Mouse (Mus musculus) ES-Bruce4 (cell line): ENCODE data around the gene Asic4. TPM values are rescaled to one million over a fixed set of nuclear protein-coding genes. Genes with fewer than 3 reads are reported as not detected.

Experiments used
- H3K27ac ChIP-seq: 2 replicates; pipeline ENCODE4 v1.5.1; 2012; ENCODE audit warnings: low read length, inconsistent platforms; ENCODE audit not compliant: insufficient read depth
- H3K27me3 ChIP-seq: 2 replicates; pipeline ENCODE4 v1.6.1; 2012; ENCODE audit warnings: mild to moderate bottlenecking, low read length, inconsistent platforms; ENCODE audit not compliant: control insufficient read depth, poor library complexity, insufficient read depth, severe bottlenecking
- H3K36me3 ChIP-seq: 2 replicates; pipeline ENCODE4 v1.6.1; 2012; ENCODE audit warnings: inconsistent platforms, mild to moderate bottlenecking, low read length, moderate library complexity; ENCODE audit not compliant: control insufficient read depth, poor library complexity, insufficient read depth, severe bottlenecking
- H3K4me1 ChIP-seq: one replicate; pipeline ENCODE4 v1.8.1; 2011; ENCODE audit warnings: low read length; ENCODE audit not compliant: control insufficient read depth, insufficient read depth
- H3K4me3 ChIP-seq: 2 replicates; pipeline ENCODE4 v1.5.1; 2011; ENCODE audit warnings: low read depth, mild to moderate bottlenecking, low read length
- H3K9ac ChIP-seq: 2 replicates; pipeline ENCODE4 v1.6.1; 2012; ENCODE audit warnings: low read depth, mild to moderate bottlenecking, inconsistent platforms; ENCODE audit not compliant: poor library complexity, severe bottlenecking
- H3K9me3 ChIP-seq: replicated peaks from 2 replicates; pipeline ENCODE4 v1.6.1; 2012; ENCODE audit warnings: mild to moderate bottlenecking, low read length, inconsistent platforms; ENCODE audit not compliant: control insufficient read depth, poor library complexity, insufficient read depth, severe bottlenecking
- CTCF ChIP-seq: IDR thresholded peaks from one replicate; pipeline ENCODE4 v1.8.1; 2011; ENCODE audit warnings: low read depth, low read length
- EP300 ChIP-seq: IDR thresholded peaks from 2 replicates; pipeline ENCODE4 v1.6.1; 2011; ENCODE audit warnings: low read depth, low read length; ENCODE audit not compliant: insufficient read depth
- POLR2A ChIP-seq: IDR thresholded peaks from one replicate; pipeline ENCODE4 v1.8.1; 2011; ENCODE audit warnings: low read length; ENCODE audit not compliant: insufficient read depth
- polyA plus RNA-seq: library from polyadenylated mRNA; stranded (reverse); fragments of >200 nt; gene quantifications from 2 replicates; pipeline ENCODE4 v1.2.4, GENCODE M21; 2011; ENCODE audit warnings: low read depth; ENCODE audit not compliant: missing spikeins, insufficient read depth, insufficient read length

The Asic4 gene
- polyA plus RNA-seq, 1 experiment = not detected

DNA sequence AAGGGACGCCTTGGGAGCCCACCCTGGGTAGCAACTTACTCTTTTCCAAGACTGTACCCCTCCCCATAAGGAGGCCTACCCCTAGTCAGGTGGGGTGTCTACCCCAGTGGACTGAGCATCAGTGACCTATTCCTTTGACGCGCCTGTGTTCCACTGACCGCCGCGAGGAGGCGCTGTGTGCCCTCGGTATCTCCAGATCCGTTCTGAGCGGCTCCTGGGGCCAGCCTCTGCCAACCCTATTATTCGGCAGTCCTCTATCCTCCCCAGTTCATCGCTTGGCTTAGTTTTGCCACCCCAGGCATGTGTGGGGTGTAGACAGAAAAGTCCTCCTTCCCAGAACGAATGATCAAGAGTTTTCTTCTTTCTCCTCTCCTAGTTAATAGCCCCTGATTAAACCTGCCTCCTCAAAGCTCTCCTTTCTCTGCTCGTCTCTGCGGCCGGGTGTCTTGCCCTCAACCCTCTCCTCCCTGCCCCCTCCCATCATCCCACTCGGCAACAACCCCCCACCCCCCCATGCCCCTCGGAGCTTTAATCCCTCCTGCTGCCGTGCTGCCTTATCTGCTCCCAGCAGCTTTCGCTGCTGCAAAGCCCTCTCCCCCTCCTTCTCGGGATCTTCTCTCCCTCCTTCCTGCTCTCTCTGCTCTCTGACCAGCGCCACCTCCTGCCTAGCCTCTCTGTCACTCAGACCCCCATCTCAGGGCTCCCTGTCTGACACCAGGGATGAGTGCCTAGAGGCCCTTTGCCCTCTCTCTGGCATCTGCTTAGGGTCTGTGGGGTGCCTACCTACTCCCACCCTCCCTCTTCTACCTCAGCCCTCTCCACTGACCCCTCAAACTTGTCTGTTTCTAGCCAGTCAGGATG lies 4.3 kb upstream of the Asic4 start:
- H3K4me3 ChIP-seq = no peak overlapping the region
- H3K4me1 ChIP-seq = peaks cover 8% of the 10 kb centered on the region
- no peaks in the 10 kb centered on the region for H3K36me3 ChIP-seq
- H3K27me3 ChIP-seq = no peaks in the 10 kb centered on the region
- no peak for TF ChIP-seq POLR2A
- TF ChIP-seq CTCF = peak; percentile 92
- 0 out of 2 replicates have a peak, but pooled peaks have one; percentile 23 for TF ChIP-seq EP300
- H3K27ac ChIP-seq = no peak overlapping the region
- 0 out of 2 replicates have a peak overlapping the region, but pooled peaks have one; percentile 21 for H3K9ac ChIP-seq
- no peaks in the 10 kb centered on the region for H3K9me3 ChIP-seq

DNA sequence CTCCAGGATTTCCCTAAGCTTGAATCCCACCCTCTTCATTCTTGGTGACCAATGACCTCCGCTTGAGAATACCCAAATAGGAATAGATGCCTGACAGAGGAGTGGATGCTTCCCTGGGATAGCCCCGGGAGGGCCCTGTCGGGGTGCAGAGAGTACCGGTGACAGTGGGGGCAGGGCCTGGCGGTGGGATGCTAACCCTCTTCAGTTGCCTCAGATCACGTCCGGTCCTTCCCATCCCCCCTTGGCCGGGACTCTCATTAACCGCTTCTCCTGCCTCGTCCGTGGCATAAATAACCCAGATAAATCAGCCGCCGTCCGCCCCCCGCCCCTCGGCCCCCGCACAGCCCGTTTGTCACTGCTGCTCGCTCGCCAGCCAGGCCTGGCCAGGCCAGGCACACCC lies 3.6 kb upstream of the Asic4 start:
- no peaks in the 10 kb centered on the region for H3K36me3 ChIP-seq
- no peaks in the 10 kb centered on the region for H3K27me3 ChIP-seq
- no peak overlapping the region for H3K9ac ChIP-seq
- H3K4me3 ChIP-seq = no peak overlapping the region
- no peaks in the 10 kb centered on the region for H3K9me3 ChIP-seq
- no peak overlapping the region for H3K27ac ChIP-seq
- TF ChIP-seq POLR2A (no peak), EP300 (no peak), CTCF (no peak)
- peaks cover 8% of the 10 kb centered on the region for H3K4me1 ChIP-seq

DNA sequence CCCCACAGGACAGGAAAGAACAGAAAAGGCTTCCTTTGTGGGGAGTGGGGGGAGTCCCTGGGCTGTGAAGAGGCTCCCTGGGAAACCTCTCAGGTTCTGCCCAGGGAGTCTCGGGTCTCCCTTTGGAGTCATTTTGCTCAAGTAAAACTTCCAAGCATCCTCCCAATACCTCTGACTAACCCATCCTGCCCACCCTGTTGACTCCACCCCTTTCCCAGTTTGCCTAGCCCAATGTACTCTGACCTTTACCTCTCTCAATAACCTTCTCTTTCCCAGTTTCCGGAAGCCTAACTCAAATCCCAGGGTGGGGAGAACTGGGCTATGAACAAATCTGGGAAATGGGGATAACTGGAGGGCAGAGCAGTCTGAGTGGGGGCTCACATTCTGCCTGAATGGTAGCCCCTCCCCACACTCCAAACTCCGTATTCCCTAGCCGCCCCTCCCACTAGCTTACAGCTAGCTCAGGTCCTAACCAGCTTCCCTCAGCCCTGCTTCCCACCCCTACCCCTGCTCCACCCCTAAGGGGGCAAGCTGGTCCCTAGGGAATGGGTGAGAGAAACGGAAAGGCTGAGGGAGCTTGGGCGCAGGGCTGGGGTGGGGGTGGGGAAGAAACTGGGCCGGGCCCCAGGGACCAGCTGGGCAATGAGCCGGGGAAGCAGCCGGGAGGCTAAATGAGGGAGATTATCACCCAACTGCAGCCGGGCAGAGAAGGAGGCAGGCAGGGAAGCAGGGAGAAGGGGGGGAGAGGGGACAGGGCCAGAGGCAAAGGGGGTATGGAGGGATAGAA lies 2.8 kb upstream of the Asic4 start:
- Histone ChIP-seq H3K9me3 (no peaks in the 10 kb centered on the region), H3K9ac (0 out of 2 replicates have a peak overlapping the region, but pooled peaks have one; percentile 5), H3K4me1 (peaks cover 8% of the 10 kb centered on the region), H3K27ac (no peak overlapping the region), H3K27me3 (no peaks in the 10 kb centered on the region), H3K4me3 (no peak overlapping the region), H3K36me3 (no peaks in the 10 kb centered on the region)
- TF ChIP-seq CTCF (no peak), EP300 (no peak), POLR2A (no peak)

DNA sequence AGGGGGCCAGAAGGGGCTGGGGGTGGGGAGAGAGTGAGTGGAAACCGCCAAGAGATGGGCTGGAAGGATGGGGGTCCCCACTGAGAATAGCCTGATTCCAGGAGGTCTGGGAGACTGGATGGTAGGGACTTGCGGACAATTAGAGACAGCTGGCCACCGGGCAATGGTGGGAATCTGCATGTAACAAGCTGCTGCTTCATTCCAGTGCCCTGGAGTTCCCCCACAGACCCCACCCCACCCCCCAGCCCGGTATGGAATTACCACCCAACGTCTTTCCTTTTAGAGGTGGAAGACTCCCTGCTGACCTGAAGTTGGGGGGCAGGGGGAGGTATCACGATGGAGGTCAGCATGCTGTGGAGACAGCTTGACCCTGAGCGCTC lies 2.2 kb upstream of the Asic4 start:
- Histone ChIP-seq H3K9ac (0 out of 2 replicates have a peak overlapping the region, but pooled peaks have one; percentile 5), H3K4me1 (peaks cover 4% of the 10 kb centered on the region), H3K27ac (no peak overlapping the region), H3K36me3 (no peaks in the 10 kb centered on the region), H3K27me3 (no peaks in the 10 kb centered on the region), H3K9me3 (no peaks in the 10 kb centered on the region), H3K4me3 (no peak overlapping the region)
- TF ChIP-seq POLR2A (no peak), EP300 (no peak), CTCF (no peak)

DNA sequence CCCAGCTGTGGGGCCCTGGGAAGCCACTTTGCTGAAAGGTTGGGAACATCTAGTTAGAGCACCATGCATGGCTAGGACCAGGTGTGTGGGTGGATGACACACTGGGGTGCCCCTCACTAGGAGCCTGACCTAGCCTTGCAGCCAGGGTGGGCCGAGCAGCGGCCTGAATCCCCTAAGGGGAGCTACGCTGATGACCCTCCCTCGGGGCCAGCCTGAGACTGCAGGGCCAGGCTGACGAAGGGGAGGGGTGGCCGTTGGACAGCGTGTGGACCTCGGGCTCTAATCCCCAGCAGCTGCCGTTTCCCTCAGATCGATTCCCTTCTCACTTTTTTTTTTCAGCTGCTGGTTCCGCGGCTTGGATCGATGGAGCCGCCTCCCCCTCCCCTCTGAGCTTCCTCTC lies 1.3 kb upstream of the Asic4 start:
- H3K4me3 ChIP-seq = no peak overlapping the region
- no peak overlapping the region for H3K9ac ChIP-seq
- no peaks in the 10 kb centered on the region for H3K36me3 ChIP-seq
- no peak overlapping the region for H3K27ac ChIP-seq
- TF ChIP-seq POLR2A (no peak), EP300 (no peak), CTCF (no peak)
- peaks cover 4% of the 10 kb centered on the region for H3K4me1 ChIP-seq
- no peaks in the 10 kb centered on the region for H3K27me3 ChIP-seq
- no peaks in the 10 kb centered on the region for H3K9me3 ChIP-seq
